Mouse (Mus musculus) thymus, postnatal 10 days (tissue): ENCODE measurements around the gene Eva1a.

ENCODE experiments used
- DNase-seq, 2 experiments: peaks; one replicate each; pipeline ENCODE4 v3.0.0; 2021; ENCODE audit warnings: low spot score in 2 of 2

The Eva1a gene

DNA sequence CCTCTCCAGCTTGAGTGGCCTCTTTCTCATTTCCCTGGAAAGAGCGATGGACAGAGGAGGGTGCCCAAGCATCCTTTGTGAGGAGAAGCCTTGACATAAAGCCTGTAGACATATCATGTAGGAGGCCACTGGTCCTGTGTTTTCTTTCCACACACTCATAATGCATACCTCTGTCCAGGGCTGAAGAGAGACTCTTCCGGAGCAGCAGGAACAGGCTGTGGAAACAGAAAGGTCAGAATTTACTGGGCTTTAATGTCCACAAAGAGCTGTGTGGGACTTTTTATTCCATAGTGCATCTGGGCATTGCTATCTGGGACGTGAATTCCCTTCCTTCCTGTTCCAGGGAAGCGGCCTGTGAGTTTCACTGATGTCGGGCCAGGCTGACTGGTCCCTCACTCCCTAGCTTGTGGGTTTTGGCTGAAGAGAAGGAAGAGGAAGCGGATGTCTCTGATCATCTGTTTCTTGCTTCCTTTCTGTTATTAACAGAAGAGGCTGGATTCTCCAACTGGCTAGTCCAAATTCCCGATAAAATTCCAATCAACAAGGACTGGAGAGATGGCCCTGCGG, 25.8 kb downstream of the Eva1a start:
- DNase-seq = no peak

DNA sequence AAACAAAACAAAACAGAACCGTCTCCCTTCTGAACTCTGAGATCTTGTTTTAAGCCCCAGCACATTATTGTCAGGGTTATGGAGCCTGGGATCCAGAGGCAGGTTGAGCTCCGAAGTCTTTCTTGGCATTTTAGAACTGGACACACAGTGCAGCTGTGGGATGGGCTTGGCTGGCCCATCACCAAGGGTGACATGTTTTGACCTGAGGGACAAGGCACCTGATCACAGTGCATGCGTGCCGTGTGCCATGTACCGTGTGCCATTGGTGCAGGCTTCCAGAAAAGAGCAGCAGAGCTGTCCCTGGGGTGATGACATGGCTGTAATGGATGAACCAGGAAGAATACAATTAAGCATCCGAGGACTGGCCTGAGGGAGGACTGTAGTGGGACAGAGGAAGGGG, 29.6 kb downstream of the Eva1a start:
- no peak for DNase-seq

DNA sequence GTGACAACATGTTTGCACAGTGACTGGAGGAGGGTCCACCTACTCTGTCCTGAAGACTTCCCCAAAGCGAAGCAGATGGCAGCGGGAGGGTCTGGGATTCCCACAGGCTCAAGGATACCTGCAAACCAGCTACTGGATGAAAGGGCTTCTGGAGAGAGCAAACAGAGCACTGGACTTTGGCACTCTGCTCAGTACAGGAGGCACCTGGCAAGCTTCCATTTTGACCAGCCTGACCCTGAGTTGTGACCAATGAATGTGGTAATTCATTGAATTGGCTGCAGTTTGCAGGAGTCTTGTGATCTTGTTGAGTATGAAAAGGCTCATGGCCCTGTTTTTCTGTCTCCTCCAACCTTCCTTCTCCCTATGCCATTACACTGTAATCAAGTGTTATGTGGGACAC, 32.2 kb downstream of the Eva1a start:
- no peak for DNase-seq

DNA sequence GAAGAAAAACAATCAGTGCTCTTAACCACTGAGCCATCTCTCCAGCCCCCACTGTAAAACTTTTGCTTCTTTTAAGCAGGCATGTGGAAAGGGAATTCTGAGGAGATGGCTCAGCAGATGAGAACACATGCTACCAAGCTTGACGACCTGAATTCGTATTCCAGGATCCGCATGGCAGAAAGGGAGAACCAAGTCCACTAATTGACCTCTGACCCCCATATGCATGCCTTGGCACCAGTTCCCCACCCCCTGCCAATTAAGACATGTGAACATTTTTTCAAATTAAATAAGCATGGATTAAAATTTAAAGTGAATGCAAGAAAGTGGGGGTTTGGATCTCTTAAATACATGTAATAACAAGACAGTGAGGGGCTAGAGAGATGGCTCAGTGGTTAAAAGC, 32.7 kb downstream of the Eva1a start:
- no peak for DNase-seq

DNA sequence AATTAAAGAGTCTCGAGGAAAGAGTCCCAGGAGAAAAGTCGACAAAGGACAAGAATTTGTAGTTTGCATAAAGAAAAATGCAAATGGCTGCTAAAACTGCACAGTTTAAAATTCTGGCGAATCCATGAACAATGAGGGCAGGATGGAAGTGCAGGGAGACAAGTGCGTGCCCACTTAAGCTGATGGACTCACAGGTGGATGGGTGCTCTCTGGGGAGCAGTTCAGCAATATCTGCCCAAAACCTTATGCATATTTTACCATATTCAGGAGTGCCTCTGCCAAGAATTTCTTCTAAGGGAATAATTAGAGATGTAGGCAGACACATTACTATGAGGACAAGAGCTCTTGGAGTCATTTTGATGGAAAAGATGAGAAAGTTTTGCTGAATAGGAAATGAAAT, 35.5 kb downstream of the Eva1a start:
- no peak for DNase-seq

DNA sequence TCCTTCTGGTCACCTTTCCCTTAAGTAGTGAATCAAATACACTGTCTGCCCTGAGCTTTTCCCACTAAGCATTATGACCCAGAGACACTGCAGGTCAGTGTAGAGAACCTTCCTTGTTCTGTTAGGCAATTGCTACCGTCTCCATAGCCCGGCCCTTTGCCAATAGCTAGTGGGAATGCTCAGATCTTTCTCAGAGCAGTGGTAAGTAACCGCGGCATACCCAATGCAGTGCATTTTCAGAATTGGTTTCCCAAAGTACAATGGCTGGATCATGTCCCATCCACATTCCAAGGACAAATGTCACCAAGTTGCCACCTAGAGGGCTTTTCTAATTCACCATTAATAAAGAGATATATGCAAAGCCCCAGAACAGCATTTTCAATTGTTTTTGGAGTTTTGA, 38.0 kb downstream of the Eva1a start:
- DNase-seq = no peak

DNA sequence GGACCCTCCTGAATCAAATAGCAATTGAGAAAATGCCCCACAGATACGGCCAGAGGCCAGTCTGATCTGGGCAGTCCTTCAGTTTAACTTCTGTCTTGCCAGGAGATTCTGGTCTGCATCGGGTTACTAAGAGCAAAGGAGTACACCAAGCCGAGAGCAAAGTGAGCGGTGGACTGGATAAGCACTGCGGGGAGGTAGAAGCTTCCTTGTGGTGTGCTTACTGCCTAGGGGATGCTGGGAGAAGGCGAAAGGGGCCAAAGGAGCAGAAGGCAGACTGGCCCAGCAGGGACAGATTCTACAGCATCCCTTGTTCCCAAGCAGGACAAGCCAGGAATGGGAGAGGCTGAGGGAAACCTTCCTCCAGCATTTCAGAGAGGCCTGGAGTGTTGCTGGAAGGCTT, 42.8 kb downstream of the Eva1a start:
- no peak for DNase-seq

DNA sequence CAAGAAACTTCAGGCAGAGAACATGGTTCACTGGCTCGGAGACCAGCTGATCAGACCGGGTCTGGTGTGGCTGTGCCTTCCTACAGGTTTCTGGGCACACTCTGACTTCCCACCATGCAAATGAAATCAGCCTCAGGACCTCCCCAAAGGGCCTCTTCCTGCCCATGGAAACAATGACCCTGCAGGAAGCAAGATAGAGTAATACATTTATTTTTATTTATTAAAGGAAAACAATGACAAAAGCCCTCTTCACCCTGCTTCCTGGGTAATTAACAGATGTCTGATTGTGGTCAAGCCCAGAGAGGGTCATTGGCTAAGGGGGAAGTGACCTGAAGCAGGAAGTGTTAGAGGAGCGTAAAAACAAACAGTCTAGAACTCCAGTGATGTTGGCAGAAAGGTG, 43.4 kb downstream of the Eva1a start:
- DNase-seq = no peak

DNA sequence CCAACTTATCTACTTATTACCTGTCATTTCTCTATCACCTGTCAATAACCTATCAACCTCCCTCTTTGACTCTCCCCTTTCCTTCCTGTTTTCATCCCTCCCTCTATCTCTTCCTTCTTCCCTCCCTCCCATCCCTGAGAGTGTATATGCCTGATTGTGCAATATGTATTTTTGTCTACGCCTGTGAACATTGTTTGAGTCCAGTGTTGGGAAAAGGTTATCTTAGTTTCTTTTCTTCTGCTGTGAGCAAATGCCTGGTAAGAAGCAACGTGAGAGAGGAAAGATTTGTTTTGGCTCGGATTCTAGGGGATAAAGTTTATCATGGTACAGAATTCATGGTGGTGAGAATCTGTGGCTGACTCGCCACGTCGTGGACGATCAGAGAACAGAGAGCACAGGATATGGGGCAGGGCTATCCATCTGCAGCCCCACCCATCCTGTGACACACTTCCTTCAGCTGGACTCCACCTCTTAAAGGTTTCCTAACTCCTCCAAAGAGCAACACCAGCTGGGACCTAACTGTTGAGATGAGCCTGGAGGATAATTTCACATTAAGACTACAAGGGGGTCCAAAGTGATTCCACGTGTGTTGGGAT, 44.6 kb downstream of the Eva1a start:
- no peak for DNase-seq

DNA sequence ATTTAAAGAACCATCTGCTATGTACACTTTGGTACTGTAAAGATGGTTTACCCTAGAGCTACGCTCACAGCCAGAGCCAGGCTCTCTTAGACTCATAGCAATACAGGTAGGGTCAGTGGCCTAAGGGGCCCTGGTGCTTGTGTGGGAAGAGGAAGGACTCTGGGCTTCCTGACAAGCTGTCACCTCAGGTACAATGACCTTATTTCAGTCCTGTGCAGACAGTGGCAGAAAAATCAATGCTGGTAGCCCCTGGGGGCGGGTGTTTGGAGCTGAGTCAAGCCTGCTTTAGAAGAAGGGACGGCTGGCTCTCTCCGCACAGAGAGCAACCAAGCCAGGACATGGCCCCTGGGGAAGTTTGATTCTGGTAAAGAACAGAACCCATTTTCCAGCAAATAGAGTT, 47.3 kb downstream of the Eva1a start:
- DNase-seq = no peak

DNA sequence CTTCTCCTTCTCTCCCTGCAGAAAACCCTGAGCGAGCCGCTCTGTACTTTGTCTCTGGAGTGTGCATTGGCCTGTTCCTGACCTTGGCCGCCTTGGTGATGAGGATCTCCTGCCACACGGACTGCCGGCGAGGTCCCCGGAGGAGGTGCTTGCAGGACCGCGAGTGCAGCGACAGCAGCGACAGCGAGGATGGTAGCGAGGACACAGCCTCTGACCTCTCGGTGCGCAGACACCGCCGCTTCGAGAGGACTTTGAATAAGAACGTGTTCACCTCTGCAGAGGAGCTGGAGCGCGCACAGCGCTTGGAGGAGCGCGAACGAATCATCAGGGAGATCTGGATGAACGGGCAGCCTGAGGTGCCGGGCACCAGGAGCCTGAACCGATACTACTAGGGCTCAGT, 50.9 kb downstream of the Eva1a start:
- no peak for DNase-seq

DNA sequence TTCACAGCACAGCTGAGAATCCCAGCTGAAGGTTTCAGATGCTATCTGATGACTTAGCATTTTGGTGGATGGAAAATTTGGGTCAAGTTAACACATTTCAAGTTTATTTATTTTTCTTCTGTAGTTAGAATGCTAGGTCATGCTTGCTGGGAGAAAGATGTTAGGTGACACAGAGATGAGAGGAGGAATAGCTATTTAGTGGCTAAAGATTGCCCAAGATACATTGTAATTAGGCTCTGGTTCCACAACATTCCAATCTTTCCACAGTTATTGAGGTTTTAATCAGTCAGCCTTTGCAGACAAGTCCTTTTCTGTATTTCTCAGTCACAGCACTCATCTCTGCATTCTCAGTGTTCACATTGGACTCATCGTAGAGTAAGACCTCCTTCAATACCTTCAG, 56.9 kb downstream of the Eva1a start:
- no peak for DNase-seq

DNA sequence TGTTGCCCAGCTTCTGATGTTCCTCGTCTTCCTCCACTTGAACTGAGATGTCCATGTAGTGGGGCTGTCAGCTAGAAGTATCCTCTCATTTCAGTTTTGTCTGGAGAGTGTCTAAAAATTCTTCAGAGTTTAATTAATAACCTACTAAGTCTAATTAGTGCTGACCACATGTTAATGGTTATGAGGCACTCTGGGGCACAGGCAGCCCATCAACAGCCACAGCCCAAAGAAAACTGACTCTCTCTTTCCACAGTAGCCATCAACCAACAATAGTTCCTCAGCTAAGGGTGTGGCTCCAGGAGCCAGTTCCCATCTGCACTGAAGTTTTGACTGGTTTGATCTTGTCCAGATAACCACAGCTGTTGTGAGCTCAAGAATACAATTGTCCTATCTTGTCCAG, 57.6 kb downstream of the Eva1a start:
- DNase-seq = no peak

DNA sequence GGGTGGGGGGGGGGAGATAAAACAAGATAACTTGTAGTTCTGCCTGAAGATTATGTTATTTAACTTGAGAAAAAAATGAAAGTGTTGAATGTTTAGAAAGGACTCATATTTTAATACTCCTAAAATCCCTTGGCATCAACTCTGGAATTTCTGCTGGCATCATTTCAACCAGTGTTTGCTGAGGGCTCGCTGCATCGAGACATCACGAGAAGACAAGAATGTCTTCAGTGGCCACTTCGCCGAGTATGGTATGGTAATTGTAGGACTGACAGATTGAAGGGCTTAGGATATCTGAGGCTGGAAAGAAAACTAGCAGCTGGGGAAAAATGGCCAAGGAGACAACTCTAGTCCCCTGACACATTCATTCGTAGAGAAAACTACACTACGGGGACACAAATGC, 69.6 kb downstream of the Eva1a start:
- no peak for DNase-seq

DNA sequence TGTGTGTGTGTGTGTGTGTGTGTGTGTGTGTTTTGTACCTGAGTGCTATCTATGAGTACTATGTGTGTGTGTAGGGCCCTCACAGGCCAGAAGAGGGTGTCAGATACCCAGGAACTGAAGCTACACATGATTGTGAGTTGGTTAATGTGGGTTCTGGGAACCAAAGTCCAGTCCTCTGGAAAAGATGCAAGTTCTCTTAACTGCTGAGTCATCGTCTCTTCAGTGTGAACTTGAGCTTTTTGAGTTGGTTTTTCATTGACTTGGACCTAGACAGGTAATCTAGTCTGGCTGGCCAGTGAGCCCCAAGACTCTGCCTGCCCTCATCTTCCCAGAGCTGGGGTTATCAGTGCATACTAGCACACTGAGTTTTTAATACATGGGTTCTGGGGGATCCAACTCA, 70.3 kb downstream of the Eva1a start:
- DNase-seq = no peak

DNA sequence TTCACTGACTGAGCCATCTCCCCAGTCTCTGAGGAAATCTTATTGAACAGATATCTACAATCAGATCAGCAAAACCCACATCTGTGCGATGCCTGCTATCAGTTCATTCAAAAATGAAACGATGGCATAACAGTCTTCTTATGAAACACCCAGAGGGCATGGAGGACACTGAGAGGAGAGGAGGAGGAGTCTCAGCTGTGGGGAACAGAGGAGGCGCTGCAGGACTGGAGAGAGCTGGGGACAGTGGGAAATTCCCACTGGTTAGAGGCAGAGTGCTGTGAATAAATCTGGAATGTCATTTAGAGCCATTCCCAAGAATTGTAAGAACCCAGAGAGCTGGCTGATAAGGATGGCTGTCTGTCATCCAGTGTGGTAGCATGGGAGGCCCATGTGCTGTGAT, 70.7 kb downstream of the Eva1a start:
- DNase-seq = no peak

DNA sequence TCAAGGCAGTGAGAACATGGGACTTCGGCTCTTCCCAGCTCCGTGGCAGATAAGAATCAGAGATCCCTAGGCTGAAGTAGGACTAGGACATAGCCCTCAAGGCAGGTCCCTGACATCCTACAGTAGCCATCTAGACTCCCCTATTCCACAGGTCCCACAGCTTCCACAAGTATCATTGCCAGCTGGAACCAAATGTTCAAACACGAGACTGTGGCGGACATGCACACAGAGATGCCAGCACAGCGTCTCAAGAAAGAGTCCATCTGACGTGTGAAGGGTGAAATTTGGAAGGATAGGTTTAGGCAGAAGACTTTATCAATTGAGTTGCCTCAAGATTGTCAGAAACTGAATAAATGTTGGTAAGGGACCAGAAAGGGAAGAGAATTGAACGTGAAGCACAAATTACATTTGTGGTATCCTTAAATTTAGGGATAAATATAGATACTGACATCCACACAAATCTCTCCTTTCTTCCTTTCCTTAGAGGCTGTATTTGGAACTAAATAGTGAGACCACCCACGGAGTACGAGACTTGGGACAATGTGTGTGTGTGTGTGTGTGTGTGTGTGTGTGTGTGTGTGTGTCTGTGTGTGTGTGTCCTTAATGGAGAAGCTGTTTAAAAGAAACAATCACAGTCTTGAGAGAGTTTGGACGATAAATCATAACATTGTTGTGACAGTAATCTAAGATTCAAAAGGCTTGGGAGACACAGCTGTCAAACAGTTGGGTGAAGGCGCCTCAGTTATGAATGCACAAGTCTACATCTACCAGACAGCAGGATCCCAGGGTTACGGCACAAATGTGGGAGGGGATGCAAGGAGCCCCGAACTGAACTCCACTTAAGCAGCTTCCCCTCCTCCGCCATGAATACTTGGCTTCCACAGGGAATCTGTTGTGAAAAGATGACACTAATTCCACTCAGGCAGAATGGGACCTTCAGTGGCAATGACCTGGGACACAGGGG, 71.6 kb downstream of the Eva1a start:
- DNase-seq = no peak

DNA sequence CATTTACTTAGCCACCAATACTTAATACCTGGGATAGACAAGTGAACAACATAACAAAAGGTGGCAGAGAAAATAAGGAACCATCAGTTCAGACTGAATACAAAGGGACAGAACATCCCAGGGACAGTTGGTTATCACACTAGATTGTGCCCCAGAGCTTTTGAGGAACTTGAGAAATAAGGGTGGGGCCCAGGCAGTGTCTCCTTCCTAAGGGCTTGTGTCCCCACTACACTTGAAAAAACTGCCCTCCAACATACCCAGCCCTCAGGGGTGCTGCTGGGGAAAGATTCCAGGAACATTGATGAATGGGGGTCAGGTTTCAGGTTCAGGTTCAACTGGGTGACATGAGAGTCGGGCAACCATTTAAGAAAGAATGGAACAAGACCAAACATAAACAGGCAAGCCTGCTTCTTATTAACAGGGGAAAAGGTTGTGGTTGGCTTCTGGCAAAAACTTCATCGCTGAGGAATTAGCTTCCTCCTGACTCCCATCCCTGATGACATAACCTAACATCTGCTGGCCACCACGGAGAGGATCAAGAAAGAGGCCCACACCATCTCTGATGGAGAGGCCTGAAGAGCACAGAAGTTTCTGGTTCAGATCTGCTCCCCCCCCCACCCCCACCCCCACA, 74.6 kb downstream of the Eva1a start:
- DNase-seq = no peak

DNA sequence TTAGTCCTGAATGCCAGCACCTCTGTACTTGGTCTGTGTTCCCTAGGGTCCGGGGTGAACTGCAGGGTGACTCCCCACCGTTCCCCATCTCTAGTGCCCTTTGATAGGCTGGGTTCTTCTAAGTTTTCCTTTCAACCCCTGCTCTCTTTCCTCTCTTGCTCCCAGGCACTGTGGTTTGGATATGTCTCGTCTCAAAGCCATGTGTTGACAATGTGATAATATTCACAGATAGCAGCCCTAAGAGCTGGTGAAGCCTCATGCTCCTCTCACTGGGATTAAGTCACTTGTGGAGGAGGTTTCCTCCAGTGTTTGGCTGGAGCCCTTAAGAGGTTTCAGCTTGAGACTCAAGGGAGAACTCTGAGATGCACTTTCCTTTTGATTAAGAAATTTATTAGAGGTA, 75.3 kb downstream of the Eva1a start:
- no peak for DNase-seq

DNA sequence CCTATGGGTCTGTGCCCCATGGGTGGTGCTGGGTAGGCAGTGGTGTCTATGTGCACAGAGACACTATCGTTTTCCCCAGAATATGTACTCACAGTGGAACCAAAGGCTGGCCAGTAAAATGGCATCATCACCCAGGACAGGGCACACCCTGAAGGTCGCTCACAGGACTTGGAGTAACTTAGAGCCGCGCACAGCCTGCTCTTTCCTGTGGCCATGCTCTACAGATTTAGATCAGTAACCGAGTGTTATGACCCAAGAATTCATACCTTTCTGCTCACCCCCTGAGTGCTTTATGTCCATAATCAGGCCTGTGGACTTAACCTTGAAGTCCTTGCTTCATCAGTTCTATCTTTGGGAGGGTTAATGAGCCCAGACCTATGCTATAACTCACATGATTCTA, 77.0 kb downstream of the Eva1a start:
- DNase-seq = no peak

DNA sequence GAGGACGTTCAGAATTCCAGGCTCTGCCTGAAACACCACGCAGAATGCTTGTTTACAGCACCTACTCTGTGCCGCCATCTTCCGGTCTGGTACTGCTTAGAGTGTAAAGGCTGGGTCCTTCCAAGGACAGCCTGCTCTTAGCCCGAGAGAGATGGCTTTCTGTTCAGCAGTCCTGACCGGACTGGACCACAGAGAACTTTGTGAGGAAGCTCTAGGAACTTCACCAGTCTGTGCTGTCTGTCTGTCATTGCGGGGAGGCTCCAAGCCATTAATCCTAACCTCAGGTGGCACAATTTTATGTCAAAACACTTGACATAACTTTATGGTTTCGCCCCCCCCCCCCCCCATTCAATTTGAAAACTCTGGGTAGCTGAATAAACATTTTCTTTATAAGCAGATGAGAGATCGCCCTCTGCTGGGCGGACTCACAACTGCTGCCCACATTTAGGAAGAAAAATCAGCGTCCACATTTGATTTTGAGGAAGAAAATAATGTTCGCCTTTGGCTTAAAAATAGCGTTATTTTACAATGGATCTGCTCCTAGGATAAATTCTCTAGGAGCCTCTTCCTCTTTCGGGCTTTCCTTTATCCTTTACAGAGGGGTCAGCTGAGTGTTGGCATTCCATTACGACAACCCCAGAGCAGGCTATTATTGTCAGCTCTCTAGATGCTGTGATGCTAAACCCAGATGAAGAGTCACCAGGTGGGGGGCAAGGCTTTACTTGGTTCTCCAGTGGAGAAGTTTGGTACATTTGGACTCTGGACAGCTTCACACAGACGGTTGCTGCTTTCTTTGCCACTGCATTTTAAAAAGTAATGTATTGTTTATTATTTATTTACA, 78.7 kb downstream of the Eva1a start:
- no peak for DNase-seq

DNA sequence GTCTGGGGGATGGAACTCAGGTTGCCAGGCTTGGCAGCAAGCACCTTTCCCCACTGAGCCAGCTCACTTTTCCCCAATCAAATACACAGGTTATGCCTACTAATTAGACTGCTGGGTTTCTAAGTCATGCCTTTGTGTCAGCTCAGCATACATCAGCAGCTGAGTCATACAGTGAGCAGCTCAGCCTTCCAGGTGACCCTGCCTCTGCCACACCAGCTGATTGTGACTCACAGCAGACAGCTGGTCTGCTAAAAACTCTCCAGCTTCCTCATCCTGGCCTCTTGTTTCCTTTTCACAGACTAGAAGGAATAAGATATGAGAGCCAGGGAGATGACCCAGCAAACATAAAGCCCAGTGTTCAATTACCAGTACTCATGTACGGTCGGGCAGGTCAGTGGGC, 84.3 kb downstream of the Eva1a start:
- no peak for DNase-seq
